Mouse (Mus musculus) olfactory bulb, adult 2 months (tissue): ENCODE results near the gene Cpn1. TPM values are rescaled to one million over a fixed set of nuclear protein-coding genes. Genes with fewer than 3 reads are reported as not detected.

ENCODE experiments used
- H3K27ac ChIP-seq: fragments of 200-500 bp; 2 replicates; pipeline ENCODE4 v1.5.1; 2012; ENCODE audit warnings: low read depth, low read length; ENCODE audit not compliant: insufficient read depth
- H3K4me1 ChIP-seq: fragments of 200-500 bp; 2 replicates; pipeline ENCODE4 v1.6.1; 2012; ENCODE audit warnings: low read length; ENCODE audit not compliant: control insufficient read depth, insufficient read depth
- H3K4me3 ChIP-seq: fragments of 200-500 bp; 2 replicates; pipeline ENCODE4 v1.5.1; 2012; ENCODE audit warnings: mild to moderate bottlenecking, low read depth, low read length, moderate library complexity; ENCODE audit not compliant: insufficient read depth
- CTCF ChIP-seq: fragments of 200-500 bp; IDR thresholded peaks from 2 replicates; pipeline ENCODE4 v1.5.1; 2012; ENCODE audit warnings: low read depth, mild to moderate bottlenecking, low read length, moderate library complexity; ENCODE audit not compliant: insufficient read depth
- POLR2A ChIP-seq: fragments of 200-500 bp; IDR thresholded peaks from 2 replicates; pipeline ENCODE4 v1.6.1; 2012; ENCODE audit warnings: mild to moderate bottlenecking, low read depth, low read length, moderate library complexity; ENCODE audit not compliant: insufficient read depth
- WGBS: fragments of 180-500 bp; shearing (Covaris S2); methylation state at CpG from one replicate; pipeline ENCODE4 v1.1.7; 2018; 5-methylcytosine and 5-hydroxymethylcytosine counted together
- polyA plus RNA-seq: library from polyadenylated mRNA; stranded (reverse); fragments of >200 nt; gene quantifications from 2 replicates; pipeline ENCODE4 v1.2.4, GENCODE M21; 2012; ENCODE audit warnings: low replicate concordance; ENCODE audit not compliant: missing spikeins, insufficient read depth, insufficient read length

The Cpn1 gene
- polyA plus RNA-seq, 1 experiment = not detected

DNA sequence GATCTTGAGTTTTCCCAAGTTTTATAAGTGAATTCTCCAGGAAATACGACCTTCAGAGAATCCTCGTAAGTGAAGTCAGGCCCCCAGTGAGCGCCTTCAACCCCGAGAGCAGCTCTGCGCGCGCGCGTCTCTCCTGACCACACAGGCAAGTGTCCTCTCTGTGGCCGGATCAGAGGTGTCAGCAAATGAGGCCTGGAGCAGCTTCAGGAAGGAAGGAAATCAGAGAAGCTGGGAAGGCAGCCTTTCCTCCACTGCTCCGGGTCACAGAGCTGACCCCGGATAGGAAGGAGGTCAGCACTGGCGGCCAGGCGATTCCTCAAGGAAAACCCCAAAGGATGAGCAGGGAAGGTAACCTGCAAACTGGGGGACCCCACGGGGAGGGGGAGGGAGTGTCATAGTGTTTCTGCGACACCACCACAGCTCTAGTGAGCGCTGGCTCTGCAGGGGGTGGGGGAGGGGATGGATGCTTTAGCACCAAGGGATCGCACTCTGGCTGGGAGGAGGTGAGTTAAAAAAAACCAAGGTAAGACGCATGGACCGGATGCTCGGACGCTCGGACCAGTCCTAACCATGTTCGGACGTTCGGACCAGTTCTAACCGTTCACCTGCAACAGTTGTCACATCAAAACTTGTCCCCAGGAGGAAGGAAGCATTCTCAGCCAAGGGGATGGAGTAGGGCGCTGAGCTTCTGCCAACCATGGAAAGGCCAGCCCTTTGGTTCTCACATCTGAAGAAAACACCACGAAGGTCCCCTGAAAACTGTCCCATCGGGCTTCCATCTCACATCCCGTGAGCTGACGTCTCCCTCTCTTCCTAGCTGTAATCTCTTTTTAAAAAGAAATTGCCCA, 65.7 kb downstream of the Cpn1 start:
- Histone ChIP-seq H3K27ac (no peak overlapping the region), H3K4me1 (peaks cover 10% of the 10 kb centered on the region; the same call in 1 of the 2 replicates), H3K4me3 (no peak overlapping the region)
- TF ChIP-seq POLR2A = no peak
- no peak for TF ChIP-seq CTCF
- 48% methylated on average over 32 of the region's 32 CpGs for WGBS

DNA sequence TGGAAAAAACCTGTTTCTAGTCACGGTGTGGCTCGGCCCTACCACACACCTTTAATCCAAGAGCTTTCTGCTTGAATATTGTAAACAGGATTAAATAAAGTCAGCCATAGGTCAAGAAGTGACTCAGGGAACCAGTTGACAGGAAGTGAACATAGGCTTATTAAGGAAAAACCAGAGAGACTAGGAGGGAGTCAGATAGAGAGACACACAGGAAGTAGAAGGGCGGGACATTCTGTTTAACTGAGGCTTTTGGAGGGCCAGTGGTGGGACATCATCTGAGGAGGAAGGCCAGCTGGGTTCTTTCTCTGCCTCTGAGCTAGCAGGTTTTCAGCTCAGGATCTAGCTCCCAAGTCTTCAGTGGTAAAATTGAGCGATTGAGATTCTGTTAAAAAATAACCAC, 66.5 kb downstream of the Cpn1 start:
- Histone ChIP-seq H3K4me3 (no peak overlapping the region), H3K27ac (no peak overlapping the region), H3K4me1 (peaks cover 10% of the 10 kb centered on the region; the same call in 1 of the 2 replicates)
- no peak for TF ChIP-seq POLR2A
- TF ChIP-seq CTCF = no peak
- WGBS = 93% methylated on average over 4 of the region's 4 CpGs

DNA sequence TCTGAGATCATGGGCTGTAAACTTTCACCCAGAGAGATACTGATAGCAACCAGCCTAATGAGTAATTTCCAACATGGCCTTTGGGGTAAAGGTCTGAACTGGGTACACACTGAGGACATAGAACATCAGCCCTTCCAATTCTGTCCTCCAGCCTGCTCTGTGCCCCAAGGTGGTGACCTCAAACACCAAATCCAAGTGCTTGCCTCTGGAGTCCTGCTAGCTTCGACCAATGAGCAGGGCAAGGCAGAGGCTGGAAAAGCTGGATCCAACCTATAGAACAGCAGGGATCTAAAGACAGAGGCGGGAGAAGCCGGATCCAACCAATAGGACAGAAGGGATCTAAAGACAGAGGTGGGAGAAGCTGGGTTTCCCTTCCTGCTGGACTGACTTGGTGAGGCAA, 67.5 kb downstream of the Cpn1 start:
- TF ChIP-seq POLR2A (no peak), CTCF (no peak)
- Histone ChIP-seq H3K4me3 (no peak overlapping the region), H3K27ac (no peak overlapping the region), H3K4me1 (peaks cover 12% of the 10 kb centered on the region; the same call in 1 of the 2 replicates)
- WGBS = 87% methylated on average over 3 of the region's 3 CpGs

DNA sequence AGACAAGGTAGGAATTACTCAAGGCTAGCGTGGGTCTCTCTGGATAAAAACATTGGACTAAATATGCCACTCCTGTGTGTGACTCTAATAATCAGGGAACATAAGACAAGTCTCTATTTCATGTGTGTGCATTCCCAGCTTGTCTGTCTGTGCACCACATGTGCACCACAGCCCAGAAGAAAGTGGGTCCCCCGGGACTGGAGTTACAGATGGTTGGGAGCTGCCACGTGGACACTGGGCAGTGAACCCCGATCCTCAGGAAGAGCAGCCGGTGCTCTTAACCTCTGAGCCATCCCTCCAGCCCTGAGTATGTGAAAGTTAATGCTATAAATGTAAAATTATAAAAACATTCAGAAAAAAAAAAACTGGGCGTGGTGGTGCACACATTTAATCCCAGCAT, 68.6 kb downstream of the Cpn1 start:
- H3K27ac ChIP-seq = no peak overlapping the region
- WGBS = 92% methylated on average over 6 of the region's 6 CpGs
- TF ChIP-seq POLR2A (no peak), CTCF (no peak)
- no peak overlapping the region for H3K4me3 ChIP-seq
- peaks cover 12% of the 10 kb centered on the region; the same call in 1 of the 2 replicates for H3K4me1 ChIP-seq

DNA sequence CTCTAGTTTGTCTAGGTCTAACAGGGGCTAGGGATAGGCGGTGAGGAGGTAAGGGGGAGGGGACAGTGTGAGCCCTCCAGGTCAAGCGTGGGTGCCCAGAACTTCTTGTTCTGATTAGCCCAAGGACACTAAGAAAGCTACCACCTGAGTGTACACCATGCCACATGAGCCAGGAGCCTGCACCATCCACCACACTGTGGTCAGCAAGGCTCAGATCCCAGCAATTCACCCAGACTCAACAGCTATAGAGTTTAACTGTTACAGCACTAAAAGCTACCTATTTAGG, 69.0 kb downstream of the Cpn1 start:
- Histone ChIP-seq H3K4me1 (peaks cover 12% of the 10 kb centered on the region; the same call in 1 of the 2 replicates), H3K27ac (no peak overlapping the region), H3K4me3 (no peak overlapping the region)
- TF ChIP-seq CTCF (no peak), POLR2A (no peak)
- 81% methylated on average over 2 of the region's 2 CpGs for WGBS

DNA sequence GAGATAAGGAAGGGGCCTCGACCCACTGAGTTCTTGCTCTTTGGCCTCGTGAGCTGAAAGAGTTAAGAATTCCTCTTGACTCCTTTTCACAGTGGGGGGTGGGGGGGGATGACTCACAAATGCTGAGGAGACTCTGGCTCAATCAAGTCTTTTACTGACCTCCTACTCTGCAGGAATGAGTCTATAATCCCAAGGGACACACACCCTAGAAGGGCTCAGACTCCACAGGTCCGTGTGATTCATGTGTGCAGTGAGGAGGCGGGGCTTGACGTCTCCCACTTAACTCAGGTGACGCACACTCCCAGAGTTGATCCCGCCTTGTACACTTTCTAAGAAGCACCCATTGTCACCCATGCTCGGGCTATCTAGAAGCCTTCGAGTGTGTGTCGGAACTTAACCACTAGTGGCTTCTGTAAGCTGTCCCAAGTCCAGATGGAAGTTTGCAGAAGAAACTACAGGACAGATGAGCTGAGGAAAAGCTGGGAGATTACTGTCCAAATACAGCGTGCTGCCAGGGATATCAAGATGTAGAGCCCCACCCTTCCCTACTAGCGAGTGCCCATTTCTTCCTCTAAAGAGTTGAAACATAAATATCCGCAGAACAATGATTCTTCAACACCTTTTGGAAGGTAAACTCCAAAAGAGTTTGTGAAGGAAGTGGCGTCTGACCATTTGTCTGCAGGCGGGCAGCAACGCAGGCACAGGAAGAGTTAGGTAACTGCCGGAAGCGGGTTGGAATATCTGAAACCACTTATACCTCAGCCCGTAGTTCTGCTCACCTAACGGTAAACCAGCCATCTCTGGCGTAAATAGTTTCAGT, 69.6 kb downstream of the Cpn1 start:
- peaks cover 12% of the 10 kb centered on the region; the same call in 1 of the 2 replicates for H3K4me1 ChIP-seq
- H3K4me3 ChIP-seq = no peak overlapping the region
- TF ChIP-seq CTCF (no peak), POLR2A (no peak)
- WGBS = 79% methylated on average over 21 of the region's 21 CpGs
- H3K27ac ChIP-seq = no peak overlapping the region

DNA sequence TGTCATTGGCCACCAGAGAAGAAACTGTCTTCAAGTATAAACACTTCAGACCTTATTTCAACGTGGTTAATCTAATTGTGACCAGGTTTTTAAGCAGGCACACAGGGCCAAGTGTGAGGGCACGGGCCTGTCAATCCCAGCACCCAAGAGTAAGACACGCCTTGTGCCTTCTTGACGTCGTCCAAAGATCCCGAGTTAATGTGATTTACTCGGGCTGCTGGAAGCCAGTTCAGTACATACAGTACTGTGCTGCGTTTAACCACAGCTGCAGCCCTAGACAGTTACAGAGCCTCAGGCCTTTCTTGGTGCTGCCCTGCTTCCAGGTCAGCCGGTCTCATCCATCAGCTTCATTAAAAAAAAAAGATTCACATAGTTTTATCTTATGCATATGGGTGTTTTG, 70.9 kb downstream of the Cpn1 start:
- WGBS = 86% methylated on average over 9 of the region's 9 CpGs
- Histone ChIP-seq H3K27ac (no peak overlapping the region), H3K4me3 (no peak overlapping the region), H3K4me1 (peaks cover 3% of the 10 kb centered on the region; the same call in 1 of the 2 replicates)
- TF ChIP-seq POLR2A = no peak
- no peak for TF ChIP-seq CTCF

DNA sequence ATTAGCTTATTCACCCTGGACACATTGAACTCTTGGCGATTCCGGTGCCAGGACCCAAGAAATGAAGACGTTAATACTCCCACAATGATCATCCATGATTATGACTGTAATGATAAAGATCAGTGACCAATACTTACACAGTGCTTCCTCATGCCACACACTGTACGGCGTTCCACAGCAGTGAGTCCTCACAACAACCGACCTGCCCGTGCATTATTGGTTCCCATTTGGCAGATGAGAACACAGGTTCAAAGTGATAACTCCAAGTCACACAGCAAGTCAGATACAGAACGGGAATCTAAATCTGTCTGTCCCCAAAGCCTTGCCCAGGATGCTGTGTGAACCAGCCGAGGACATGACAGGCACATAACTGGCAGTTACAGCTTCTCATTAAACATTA, 71.4 kb downstream of the Cpn1 start:
- H3K4me3 ChIP-seq = no peak overlapping the region
- 95% methylated on average over 9 of the region's 9 CpGs for WGBS
- TF ChIP-seq POLR2A = no peak
- no peak for TF ChIP-seq CTCF
- 0 out of 2 replicates have a peak, but pooled peaks cover 2% of the 10 kb centered on the region for H3K4me1 ChIP-seq
- H3K27ac ChIP-seq = no peak overlapping the region

DNA sequence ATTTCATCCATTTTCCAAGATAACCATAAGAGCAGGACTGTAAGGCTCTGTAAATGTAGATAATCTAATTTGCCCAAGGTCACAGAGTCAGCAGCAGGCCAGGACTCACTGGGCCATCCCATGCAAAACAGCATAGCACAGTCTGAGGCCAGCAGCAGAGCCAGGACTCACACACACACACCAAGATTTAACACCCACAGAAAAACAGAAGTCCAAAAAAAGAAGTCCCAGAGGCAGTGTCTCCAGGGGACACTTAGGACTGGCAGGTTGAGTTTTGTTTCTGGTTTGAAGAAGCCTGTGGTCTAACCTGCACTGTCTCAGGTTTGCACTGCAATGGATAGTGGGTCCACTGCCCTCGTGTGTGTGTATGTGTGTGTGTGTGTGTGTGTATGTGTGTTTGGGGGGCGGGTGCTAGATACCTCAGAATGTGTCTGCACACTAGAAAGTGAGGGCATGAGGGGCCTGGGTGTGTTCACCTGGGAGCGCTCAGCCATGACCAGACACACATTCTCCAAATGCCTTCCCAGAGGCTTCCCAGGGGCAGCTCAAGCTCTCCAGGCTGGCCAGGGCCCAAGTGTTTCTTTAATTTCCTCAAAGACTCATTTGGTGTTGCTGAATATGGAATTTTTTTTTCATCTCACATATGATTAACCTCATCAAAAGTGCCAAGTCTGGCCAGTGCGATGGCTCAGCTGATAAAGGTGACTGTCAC, 73.4 kb downstream of the Cpn1 start:
- Histone ChIP-seq H3K4me1 (0 out of 2 replicates have a peak, but pooled peaks cover 2% of the 10 kb centered on the region), H3K27ac (no peak overlapping the region), H3K4me3 (no peak overlapping the region)
- TF ChIP-seq POLR2A = no peak
- no peak for TF ChIP-seq CTCF
- 92% methylated on average over 4 of the region's 4 CpGs for WGBS
